Mouse (Mus musculus): ENCODE data around the gene S1pr5.

GRCm38 (mm10) chr9:21236991-21237367 is 11.3 kb downstream of the S1pr5 start:
- TF ChIP-seq CTCF (IDR thresholded peaks at IDR 0.05; ENCODE audit: low read depth): no peak
- TF ChIP-seq EP300 (IDR thresholded peaks at IDR 0.05; ENCODE audit: low read depth): no peak

Data from liver, postnatal 0 days (tissue).